Mouse (Mus musculus) neural tube, embryonic 12.5 days (tissue): ENCODE measurements around the gene Rdh19. TPM values are rescaled to one million over a fixed set of nuclear protein-coding genes. Genes with fewer than 3 reads are reported as not detected.

Experiments used
- ATAC-seq: fragments of 200-750 bp; cut with Nextera tagmentation; 2 replicates; pipeline ENCODE4 v1.8.0; 2017; ENCODE audit warnings: low read depth, mild to moderate bottlenecking, moderate TSS enrichment, moderate library complexity; ENCODE audit not compliant: low FRiP score
- H3K27ac ChIP-seq: fragments of 300-500 bp; sonication (generic); 2 replicates; pipeline ENCODE4 v1.5.1; 2016
- H3K27me3 ChIP-seq: fragments of 300-500 bp; sonication (generic); replicated peaks from 2 replicates; pipeline ENCODE4 v1.6.1; 2016; ENCODE audit warnings: mild to moderate bottlenecking
- H3K36me3 ChIP-seq: fragments of 300-500 bp; sonication (generic); 2 replicates; pipeline ENCODE4 v1.6.1; 2016; ENCODE audit warnings: mild to moderate bottlenecking
- H3K4me1 ChIP-seq: fragments of 300-500 bp; sonication (generic); 2 replicates; pipeline ENCODE4 v1.6.1; 2016
- H3K4me2 ChIP-seq: fragments of 300-500 bp; sonication (generic); replicated peaks from 2 replicates; pipeline ENCODE4 v1.6.1; 2016; ENCODE audit warnings: mild to moderate bottlenecking
- H3K4me3 ChIP-seq: fragments of 300-500 bp; sonication (generic); 2 replicates; pipeline ENCODE4 v1.5.1; 2016
- H3K9ac ChIP-seq: fragments of 300-500 bp; sonication (generic); 2 replicates; pipeline ENCODE4 v1.6.1; 2016; ENCODE audit warnings: mild to moderate bottlenecking
- H3K9me3 ChIP-seq: fragments of 300-500 bp; sonication (generic); 2 replicates; pipeline ENCODE4 v1.6.1; 2016; ENCODE audit warnings: mild to moderate bottlenecking
- polyA plus RNA-seq: library from polyadenylated mRNA; unstranded; fragments of >200 nt; fragmentation: Nextera tagmentation; extraction: Ambion mirVana; gene quantifications from 2 replicates; pipeline ENCODE4 v1.2.1, GENCODE M21; 2016

Gene Rdh19
- polyA plus RNA-seq, 1 experiment from 2014 or later = not detected

GRCm38 (mm10) chr10:127907386-127907951 is 57.7 kb downstream of the Rdh19 start:
- Histone ChIP-seq H3K36me3 (no peaks in the 10 kb centered on the region), H3K27me3 (no peaks in the 10 kb centered on the region), H3K4me1 (no peaks in the 10 kb centered on the region), H3K9ac (no peak overlapping the region), H3K9me3 (no peaks in the 10 kb centered on the region), H3K4me2 (no peak overlapping the region), H3K27ac (no peak overlapping the region), H3K4me3 (no peak overlapping the region)
- ATAC-seq = no peak

Other genes starting within 250 kb of the Rdh19 start
- gene Lrp1, start 228.8 kb upstream of the Rdh19 start, polyA plus RNA-seq = 85.7 and 96.0 TPM in 2 replicates
- gene Stat6, start 206.9 kb upstream of the Rdh19 start, polyA plus RNA-seq = 7.2 and 7.5 TPM in 2 replicates
- 7.2 and 8.0 TPM in 2 replicates for gene Nemp1, start 183.0 kb upstream of the Rdh19 start, polyA plus RNA-seq
- gene Nab2, start 181.4 kb upstream of the Rdh19 start, polyA plus RNA-seq = 5.6 and 6.9 TPM in 2 replicates
- 0.29 and 0.58 TPM in 2 replicates for gene Myo1a, start 144.8 kb upstream of the Rdh19 start, polyA plus RNA-seq
- 0.91 TPM in 1 of 2 replicates, not detected in the other for gene Tac2, start 125.5 kb upstream of the Rdh19 start, polyA plus RNA-seq
- 4.9 and 5.5 TPM in 2 replicates for gene Zbtb39, start 110.4 kb upstream of the Rdh19 start, polyA plus RNA-seq
- gene Gpr182, start 98.2 kb upstream of the Rdh19 start, polyA plus RNA-seq = 0.28 and 0.41 TPM in 2 replicates
- 0.05 and 0.09 TPM in 2 replicates for gene Rdh1, start 90.2 kb upstream of the Rdh19 start, polyA plus RNA-seq
- not detected in 2 replicates for gene Rdh16f1, start 90.1 kb upstream of the Rdh19 start, polyA plus RNA-seq
- gene Rdh9, start 73.5 kb upstream of the Rdh19 start, polyA plus RNA-seq = 0.09 and 0.10 TPM in 2 replicates
- gene Rdh16, start 48.8 kb upstream of the Rdh19 start, polyA plus RNA-seq = not detected in 2 replicates
- not detected in 2 replicates for gene Rdh16f2, start 16.5 kb downstream of the Rdh19 start, polyA plus RNA-seq
- not detected in 2 replicates for gene Rdh7, start 38.9 kb downstream of the Rdh19 start, polyA plus RNA-seq
- not detected in 2 replicates for gene Sdr9c7, start 48.6 kb downstream of the Rdh19 start, polyA plus RNA-seq
- gene Hsd17b6, start 157.7 kb downstream of the Rdh19 start, polyA plus RNA-seq = not detected in 2 replicates
- gene Prim1, start 165.2 kb downstream of the Rdh19 start, polyA plus RNA-seq = 53.4 and 57.8 TPM in 2 replicates
- 668 and 670 TPM in 2 replicates for gene Naca, start 185.6 kb downstream of the Rdh19 start, polyA plus RNA-seq
- 461 and 507 TPM in 2 replicates for gene Ptges3, start 209.0 kb downstream of the Rdh19 start, polyA plus RNA-seq
- 2,084 and 2,133 TPM in 2 replicates for gene Atp5b, start 233.3 kb downstream of the Rdh19 start, polyA plus RNA-seq
- 12.2 and 14.9 TPM in 2 replicates for gene Baz2a, start 241.6 kb downstream of the Rdh19 start, polyA plus RNA-seq